ENCODE assay signal across 8 mouse cellular contexts in the genomic region with DNA sequence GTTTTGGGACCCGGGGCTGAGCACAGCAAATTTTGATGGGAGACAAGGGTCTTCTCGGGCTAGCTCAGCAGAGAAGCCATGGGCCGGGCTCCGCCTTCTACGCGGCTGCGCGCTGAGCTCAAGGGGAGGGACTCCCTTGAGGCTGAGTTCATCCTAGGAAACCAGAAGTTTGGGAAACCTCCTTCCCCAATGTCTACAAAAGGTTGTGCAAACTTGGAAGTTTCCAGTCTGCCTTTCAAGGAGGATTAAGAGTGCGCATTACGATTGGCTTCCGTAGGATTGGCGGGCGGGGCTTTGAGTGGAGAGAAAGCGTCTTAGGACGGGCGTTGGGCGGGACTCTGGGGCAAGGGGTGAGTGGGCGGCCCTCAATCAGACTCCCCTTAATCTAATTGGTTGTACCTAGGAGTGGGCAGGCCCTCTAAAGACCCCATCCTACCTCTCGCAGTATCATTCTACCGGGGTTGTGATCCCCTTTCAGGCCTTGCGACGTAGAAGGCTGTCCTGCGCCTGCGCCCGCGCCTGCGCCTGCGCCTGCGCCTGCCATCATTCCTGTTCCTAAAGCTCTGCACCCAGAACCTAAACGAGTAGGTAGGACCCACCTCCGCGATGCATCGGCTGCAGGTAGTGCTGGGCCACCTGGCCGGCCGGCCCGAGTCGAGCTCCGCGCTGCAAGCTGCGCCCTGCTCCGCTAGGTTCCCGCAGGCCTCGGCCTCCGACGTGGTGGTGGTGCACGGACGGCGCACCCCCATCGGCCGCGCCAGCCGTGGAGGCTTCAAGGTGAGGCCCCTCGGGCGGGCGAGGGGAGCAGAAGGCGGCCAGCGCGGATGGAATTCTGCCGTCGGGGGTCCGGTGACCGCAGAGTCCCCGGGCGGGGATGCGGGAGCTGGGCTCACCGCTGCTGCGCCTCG. TPM values are rescaled to one million over a fixed set of nuclear protein-coding genes. Genes with fewer than 3 reads are reported as not detected.
A peak's percentile ranks its signal among the peaks of the same experiment; 100 is the strongest.
DNase-seq lines count a peak whose midpoint lies in the region; ATAC-seq and TF ChIP-seq lines count a peak whose summit lies in the region.

Myd88 (minus strand) TSS at position 503 of the 908 bp plus-strand sequence.

- under 1% methylated on average over 68 of the region's 68 CpGs for WGBS in forebrain, embryonic 16.5 days
- WGBS in lung, embryonic 14.5 days, result under 1% methylated on average over 67 of the region's 68 CpGs
- WGBS in olfactory bulb, adult 2 months, result under 1% methylated on average over 68 of the region's 68 CpGs
- WGBS in thymus, adult 2 months, result under 1% methylated on average over 66 of the region's 68 CpGs

- H3K27ac ChIP-seq in forebrain, embryonic 16.5 days (ENCODE audit: low read length), result peak within 1 kb of the TSS; percentile 81
- H3K27ac ChIP-seq in layer of hippocampus, adult 2 months, result peak within 1 kb of the TSS; percentile 96
- peak within 1 kb of the TSS; percentile 94 for H3K27ac ChIP-seq in lung, embryonic 14.5 days (ENCODE audit: low read depth)
- peak within 1 kb of the TSS; percentile 90 for H3K27ac ChIP-seq in olfactory bulb, adult 2 months (ENCODE audit: insufficient read depth, low read depth, low read length)
- peak within 1 kb of the TSS; percentile 46 for H3K27ac ChIP-seq in thymus, adult 2 months (ENCODE audit: control insufficient read depth, insufficient read depth, low read length)

- H3K9ac ChIP-seq in forebrain, embryonic 16.5 days (replicated peaks; ENCODE audit: low read depth, low read length), result peak within 1 kb of the TSS; percentile 83
- peak within 1 kb of the TSS; percentile 70 for H3K9ac ChIP-seq in lung, embryonic 14.5 days

- H3K4me3 ChIP-seq in G1E (ENCODE audit: low read depth, low read length), result peak within 1 kb of the TSS; percentile 82
- H3K4me3 ChIP-seq in forebrain, embryonic 16.5 days (replicated peaks; ENCODE audit: low read length), result peak within 1 kb of the TSS; percentile 78
- H3K4me3 ChIP-seq in layer of hippocampus, adult 2 months, result peak within 1 kb of the TSS; percentile 75
- peak within 1 kb of the TSS; percentile 71 for H3K4me3 ChIP-seq in lung, embryonic 14.5 days (ENCODE audit: low read depth, low read length)
- H3K4me3 ChIP-seq in olfactory bulb, adult 2 months (ENCODE audit: insufficient read depth, low read depth, low read length), result peak within 1 kb of the TSS; percentile 89
- peak within 1 kb of the TSS; percentile 95 for H3K4me3 ChIP-seq in thymus, adult 2 months (ENCODE audit: control insufficient read depth, insufficient read depth, low read length)

- intact Hi-C loops in heart, postnatal 36 days (cut with DNase I), result loop anchor here (1.0 to 10.0 kb wide), 3 partner anchors 18 to 556 kb away; partner anchors contain the start of gene Ctdspl

- H3K4me1 ChIP-seq in G1E (ENCODE audit: insufficient read depth, low read depth, low read length), result peaks cover 57% of the 10 kb centered on the region
- H3K4me1 ChIP-seq in forebrain, embryonic 16.5 days (replicated peaks; ENCODE audit: control insufficient read depth, insufficient read depth, low read length), result peaks cover 27% of the 10 kb centered on the region
- H3K4me1 ChIP-seq in lung, embryonic 14.5 days (ENCODE audit: insufficient read depth), result peaks cover 7% of the 10 kb centered on the region
- peaks cover 19% of the 10 kb centered on the region for H3K4me1 ChIP-seq in olfactory bulb, adult 2 months (ENCODE audit: control insufficient read depth, insufficient read depth, low read length)
- peaks cover 14% of the 10 kb centered on the region for H3K4me1 ChIP-seq in thymus, adult 2 months (replicated peaks; ENCODE audit: control insufficient read depth, insufficient read depth, low read length)

- peak; percentile 99 for DNase-seq in G1E (ENCODE audit: low spot score)
- DNase-seq in cerebellum, adult 18-20 months, result peak; percentile 89 to 93
- peak; percentile 91 to 92 for DNase-seq in heart, postnatal 36 days
- peak; percentile 91 to 98 for DNase-seq in layer of hippocampus, adult 2 months (ENCODE audit: low spot score in 2 of 2)
- DNase-seq in lung, embryonic 14.5 days, result peak; percentile 99
- peak; percentile 93 for DNase-seq in thymus, adult 2 months

- H3K9me3 ChIP-seq in G1E (replicated peaks), result no peaks in the 10 kb centered on the region
- H3K9me3 ChIP-seq in forebrain, embryonic 16.5 days (ENCODE audit: control insufficient read depth, low read length), result no peaks in the 10 kb centered on the region
- H3K9me3 ChIP-seq in lung, embryonic 14.5 days (ENCODE audit: low read depth, low read length), result no peaks in the 10 kb centered on the region

- ATAC-seq in G1E (ENCODE audit: extremely low read depth, insufficient number of reproducible peaks, low FRiP score, poor library complexity, severe bottlenecking), result peak; percentile 95
- peak; percentile 98 for ATAC-seq in forebrain, embryonic 16.5 days
- peak; percentile 99 for ATAC-seq in lung, embryonic 14.5 days (ENCODE audit: insufficient read depth)

- TF ChIP-seq CTCF in G1E (IDR thresholded peaks at IDR 0.05; ENCODE audit: low read depth, low read length), result no peak
- TF ChIP-seq CTCF in layer of hippocampus, adult 2 months (conservative IDR thresholded peaks at IDR 0.05), result no peak
- TF ChIP-seq CTCF in lung, embryonic 14.5 days (IDR thresholded peaks at IDR 0.05; ENCODE audit: low read depth), result no peak
- TF ChIP-seq CTCF in olfactory bulb, adult 2 months (IDR thresholded peaks at IDR 0.05; ENCODE audit: insufficient read depth, low read depth, low read length), result no peak
- no peak for TF ChIP-seq CTCF in thymus, adult 2 months (IDR thresholded peaks at IDR 0.05; ENCODE audit: borderline replicate concordance, control insufficient read depth, extremely low read depth, insufficient read depth, low read length, poor library complexity)

- peak within 1 kb of the TSS; percentile 71 for H3K4me2 ChIP-seq in forebrain, embryonic 16.5 days (ENCODE audit: low read length)
- peak within 1 kb of the TSS; percentile 91 for H3K4me2 ChIP-seq in lung, embryonic 14.5 days

- H3K27me3 ChIP-seq in G1E (ENCODE audit: insufficient read depth, low read length), result no peaks in the 10 kb centered on the region
- no peaks in the 10 kb centered on the region for H3K27me3 ChIP-seq in forebrain, embryonic 16.5 days (replicated peaks; ENCODE audit: control insufficient read depth, insufficient read depth, low read length)
- H3K27me3 ChIP-seq in lung, embryonic 14.5 days (ENCODE audit: insufficient read depth, low read length), result no peaks in the 10 kb centered on the region
- no peaks in the 10 kb centered on the region for H3K27me3 ChIP-seq in thymus, adult 2 months (ENCODE audit: control insufficient read depth, insufficient read depth, low read length)

- peak; percentile 33 for TF ChIP-seq POLR2A in olfactory bulb, adult 2 months (IDR thresholded peaks at IDR 0.05; ENCODE audit: insufficient read depth, low read depth, low read length)
- TF ChIP-seq POLR2A in thymus, adult 2 months (IDR thresholded peaks at IDR 0.05; ENCODE audit: control insufficient read depth, extremely low read depth, insufficient read depth, low read length, poor library complexity), result peak; percentile 44; the same call in 1 of the 2 replicates

- H3K36me3 ChIP-seq in G1E (replicated peaks), result peaks cover 64% of the 10 kb centered on the region
- peaks cover 13% of the 10 kb centered on the region for H3K36me3 ChIP-seq in forebrain, embryonic 16.5 days (ENCODE audit: control insufficient read depth, insufficient read depth)
- peaks cover 33% of the 10 kb centered on the region for H3K36me3 ChIP-seq in lung, embryonic 14.5 days (ENCODE audit: insufficient read depth)
- peaks cover 6% of the 10 kb centered on the region for H3K36me3 ChIP-seq in thymus, adult 2 months (ENCODE audit: control insufficient read depth, insufficient read depth, low read length)

RNA-seq across cellular contexts. Expression of gene Myd88, which starts in this region (rescaled TPM):
- total RNA-seq in G1E (2014; fragmentation: Nextera tagmentation) (24.4 and 31.3 TPM in 2 replicates), G1E (2017) (26.0 and 27.0 TPM in 2 replicates)
- 8.9 and 12.3 TPM in 2 replicates for polyA plus RNA-seq in G1E (2012)
- 4.4 and 6.2 TPM in 2 replicates for polyA plus RNA-seq in forebrain, embryonic 16.5 days (2015; fragmentation: Nextera tagmentation; extraction: Ambion mirVana)
- 10 to 100 TPM; 14.8 to 15.5 TPM for total RNA-seq in heart, postnatal 36 days (2021)
- total RNA-seq in layer of hippocampus, adult 2 months (2021), result 1 to 10 TPM; 5.4 to 5.7 TPM
- polyA plus RNA-seq in lung, embryonic 14.5 days (2014; fragmentation: Nextera tagmentation; extraction: Ambion mirVana), result 21.8 and 24.5 TPM in 2 replicates
- not detected in 2 replicates for polyA plus RNA-seq in olfactory bulb, adult 2 months (2012; ENCODE audit: insufficient read depth, insufficient read length, low replicate concordance, missing spikeins)
- 29.1 and 30.8 TPM in 2 replicates for polyA plus RNA-seq in thymus, adult 2 months (2012; rRNA removed)

Comparison
In these comparisons a context has a peak if more than half of its experiments do, and no peak if none do; other contexts are left out.
1. Peak in every context shown above with its lines: DNase-seq, ATAC-seq, H3K4me3 ChIP-seq and H3K27ac ChIP-seq.
2. H3K27ac ChIP-seq: peak in every context shown above with its lines; median percentile 96 in layer of hippocampus, adult 2 months; 94 in lung, embryonic 14.5 days; 90 in olfactory bulb, adult 2 months; 81 in forebrain, embryonic 16.5 days; 46 in thymus, adult 2 months.